Mouse (Mus musculus): ENCODE data around the gene Fgf15.

GRCm38 (mm10) chr7:144867602-144868001 lies 28.7 kb upstream of the Fgf15 start:
- TF ChIP-seq CTCF (IDR thresholded peaks at IDR 0.05; ENCODE audit: low read depth) (no peak), EP300 (optimal IDR thresholded peaks at IDR 0.05) (no peak)

All from stomach, postnatal 0 days (tissue).